Mouse (Mus musculus): ENCODE results near the gene Angptl2. TPM values are rescaled to one million over a fixed set of nuclear protein-coding genes. Genes with fewer than 3 reads are reported as not detected.

Gene Angptl2
- polyA plus RNA-seq (2015; fragmentation: Nextera tagmentation; extraction: Ambion mirVana), result 18.2 and 18.9 TPM in 2 replicates

DNA sequence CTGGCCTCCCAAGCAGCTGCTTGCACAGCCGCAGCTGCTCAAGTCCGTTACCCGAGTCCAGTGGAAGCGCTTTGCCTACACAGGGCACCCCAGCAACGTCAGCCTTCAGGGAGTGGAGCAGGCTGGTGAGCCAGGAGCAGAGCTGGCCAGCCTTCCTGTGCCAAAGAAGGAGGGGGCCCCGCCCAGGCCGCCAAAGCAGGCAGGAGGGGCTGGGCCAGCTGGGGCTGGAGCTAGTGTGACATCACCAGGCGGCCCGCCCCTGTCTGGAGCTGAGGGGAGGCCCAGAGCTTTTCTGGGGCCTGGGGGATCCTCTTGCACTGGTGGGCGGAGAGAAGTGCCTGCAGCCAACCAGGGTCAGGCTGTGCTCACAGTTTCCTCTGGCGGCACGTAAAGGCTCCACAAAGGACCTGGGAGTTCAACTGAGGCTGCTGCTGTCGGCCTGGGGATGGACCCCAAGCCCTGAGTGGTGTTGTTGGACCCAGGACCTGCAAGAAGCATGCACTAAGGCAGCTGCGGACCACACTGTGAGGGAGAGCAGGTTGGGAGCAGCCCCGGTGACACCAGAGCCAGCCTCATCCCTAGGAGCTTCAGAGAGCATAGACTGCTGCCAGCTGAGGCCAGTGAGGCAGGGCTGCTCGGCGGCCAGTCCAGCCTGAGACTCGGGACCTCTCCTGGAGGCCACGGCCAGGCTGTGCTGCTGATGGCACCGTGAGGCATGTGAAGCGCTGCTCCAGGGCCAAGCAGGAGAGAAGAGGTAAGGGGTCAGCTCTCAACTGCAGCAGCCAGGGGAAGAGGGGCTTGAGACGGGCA, at the start of gene Angptl2:
Angptl2 (plus strand) TSS at position 370 of the 810 bp plus-strand sequence.
- Histone ChIP-seq H3K4me3 (peak within 1 kb of the TSS; percentile 39), H3K27ac (replicated peaks) (peak within 1 kb of the TSS; percentile 79), H3K9ac (peak within 1 kb of the TSS; percentile 76), H3K9me3 (no peaks in the 10 kb centered on the region), H3K4me1 (replicated peaks) (peaks cover 57% of the 10 kb centered on the region), H3K4me2 (peak within 1 kb of the TSS; percentile 56), H3K36me3 (no peaks in the 10 kb centered on the region), H3K27me3 (no peaks in the 10 kb centered on the region)
- under 1% methylated on average over 22 of the region's 22 CpGs for WGBS
- ATAC-seq (ENCODE audit: low read depth), result peak; percentile 95

DNA sequence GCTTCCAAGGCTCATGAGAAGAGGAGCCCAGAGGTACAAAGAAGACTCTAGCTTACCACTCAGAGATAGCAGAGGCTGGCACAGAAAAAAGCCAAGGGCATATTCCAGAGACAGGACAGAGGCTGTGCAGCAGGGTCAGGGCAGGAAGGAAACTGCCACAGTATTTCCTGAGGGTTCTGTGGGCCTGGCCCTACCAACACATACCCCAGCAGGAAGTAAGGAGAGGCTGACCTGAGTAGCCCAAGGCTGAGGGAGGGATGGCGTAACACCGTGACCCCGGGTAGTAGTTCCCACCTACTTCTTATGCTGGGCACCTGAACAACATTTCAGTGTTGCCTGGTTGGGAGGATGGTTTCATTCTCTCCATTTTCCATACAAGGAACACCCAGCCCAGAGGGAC, 48.8 kb upstream of the Angptl2 start:
- peaks cover 66% of the 10 kb centered on the region for H3K36me3 ChIP-seq
- no peaks in the 10 kb centered on the region for H3K27me3 ChIP-seq
- no peak overlapping the region for H3K4me3 ChIP-seq
- H3K27ac ChIP-seq (replicated peaks), result no peak overlapping the region
- no peak overlapping the region for H3K9ac ChIP-seq
- no peak for ATAC-seq (ENCODE audit: low read depth)
- no peaks in the 10 kb centered on the region for H3K9me3 ChIP-seq
- peaks cover 30% of the 10 kb centered on the region for H3K4me1 ChIP-seq (replicated peaks)
- WGBS, result 96% methylated on average over 3 of the region's 3 CpGs
- H3K4me2 ChIP-seq, result no peak overlapping the region

DNA sequence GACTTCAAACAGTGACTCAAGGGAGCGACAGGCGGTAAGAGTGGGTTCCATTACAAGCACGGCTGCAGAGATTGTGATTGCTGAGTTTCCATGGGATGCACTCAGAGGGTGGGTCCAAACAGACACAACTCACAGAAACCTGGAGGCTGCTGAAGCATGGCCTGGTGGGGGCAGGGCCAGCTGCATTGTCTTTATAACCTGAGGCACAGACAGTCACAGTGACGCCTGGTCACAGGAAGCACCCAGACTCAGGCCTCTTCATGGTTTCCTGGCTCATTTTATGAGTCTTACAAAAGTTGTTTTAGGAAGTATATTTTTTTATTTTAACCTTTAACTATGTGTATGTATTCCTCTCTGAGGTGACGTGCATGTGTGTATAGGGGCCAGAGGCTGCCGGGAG, 46.4 kb upstream of the Angptl2 start:
- no peak for ATAC-seq (ENCODE audit: low read depth)
- peaks cover 29% of the 10 kb centered on the region for H3K4me1 ChIP-seq (replicated peaks)
- no peak overlapping the region for H3K9ac ChIP-seq
- WGBS, result 71% methylated on average over 6 of the region's 6 CpGs
- H3K27ac ChIP-seq (replicated peaks), result no peak overlapping the region
- no peak overlapping the region for H3K4me2 ChIP-seq
- H3K36me3 ChIP-seq, result peaks cover 75% of the 10 kb centered on the region
- H3K9me3 ChIP-seq, result no peaks in the 10 kb centered on the region
- no peaks in the 10 kb centered on the region for H3K27me3 ChIP-seq
- H3K4me3 ChIP-seq, result no peak overlapping the region

DNA sequence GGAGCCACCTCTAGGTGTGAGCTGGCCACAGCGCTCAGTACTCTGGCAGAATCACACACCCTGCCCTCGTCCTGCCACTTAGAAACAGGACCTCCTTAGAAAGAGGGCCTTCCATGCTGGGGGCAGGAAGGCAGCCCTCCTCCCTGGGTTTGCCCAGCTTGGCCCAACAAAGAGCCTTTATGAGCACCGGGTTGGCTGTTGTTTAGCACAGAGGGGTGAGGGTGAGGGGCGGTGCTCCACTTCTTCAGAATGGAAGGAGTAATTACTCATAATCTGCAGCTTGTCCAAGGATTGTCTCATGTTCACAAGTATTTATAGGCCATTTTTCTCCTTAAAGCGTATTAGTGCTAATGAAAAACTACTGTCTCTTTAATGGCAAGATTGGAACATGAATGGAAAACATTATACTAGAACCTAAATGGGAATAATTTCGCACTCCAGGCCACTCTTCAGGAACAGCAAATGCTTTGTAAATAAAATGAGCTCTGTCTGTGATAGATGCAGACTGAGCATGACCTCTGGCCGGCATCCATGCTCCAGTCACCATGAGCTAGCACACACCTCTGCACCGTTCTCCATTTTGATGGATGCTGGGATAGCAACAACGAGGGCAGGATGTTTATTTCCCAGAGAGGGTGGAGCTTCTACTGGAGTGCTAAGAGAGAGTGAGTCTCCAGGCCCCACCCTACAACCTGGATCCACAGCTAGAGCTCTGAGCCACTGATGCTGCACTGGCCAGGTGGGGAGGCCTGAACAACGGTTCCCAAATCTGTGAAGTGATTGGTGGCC, 44.9 kb upstream of the Angptl2 start:
- Histone ChIP-seq H3K4me1 (replicated peaks) (peaks cover 16% of the 10 kb centered on the region), H3K36me3 (peaks cover 69% of the 10 kb centered on the region), H3K9ac (no peak overlapping the region), H3K9me3 (no peaks in the 10 kb centered on the region), H3K4me3 (no peak overlapping the region), H3K27ac (replicated peaks) (peak overlapping the region; percentile 46), H3K27me3 (no peaks in the 10 kb centered on the region), H3K4me2 (no peak overlapping the region)
- no peak for ATAC-seq (ENCODE audit: low read depth)
- WGBS, result 47% methylated on average over 10 of the region's 10 CpGs

DNA sequence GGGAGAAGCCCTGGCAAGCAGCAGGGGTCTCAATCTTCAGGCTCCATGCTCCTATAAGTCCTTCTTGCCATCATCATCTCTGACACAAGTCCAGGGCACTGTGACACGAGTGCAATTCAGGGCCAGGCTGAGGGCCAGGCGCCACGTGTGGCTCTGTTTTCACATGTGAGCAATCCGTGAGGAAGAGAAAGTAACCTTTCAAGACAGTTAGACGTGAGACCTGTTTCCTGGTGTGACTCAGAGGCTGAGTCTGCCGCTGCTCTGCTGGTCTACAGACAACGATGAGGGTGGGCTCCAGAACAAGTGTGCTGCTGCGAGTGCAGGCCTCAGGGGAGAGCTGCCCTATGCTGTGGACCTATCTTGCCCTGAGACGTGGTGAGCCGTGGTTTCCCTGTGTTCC, 42.7 kb upstream of the Angptl2 start:
- Histone ChIP-seq H3K4me1 (replicated peaks) (peaks cover 27% of the 10 kb centered on the region), H3K9me3 (no peaks in the 10 kb centered on the region), H3K4me2 (no peak overlapping the region), H3K9ac (no peak overlapping the region), H3K27ac (replicated peaks) (no peak overlapping the region), H3K4me3 (no peak overlapping the region), H3K27me3 (no peaks in the 10 kb centered on the region), H3K36me3 (peaks cover 52% of the 10 kb centered on the region)
- no peak for ATAC-seq (ENCODE audit: low read depth)
- WGBS, result 84% methylated on average over 10 of the region's 10 CpGs

DNA sequence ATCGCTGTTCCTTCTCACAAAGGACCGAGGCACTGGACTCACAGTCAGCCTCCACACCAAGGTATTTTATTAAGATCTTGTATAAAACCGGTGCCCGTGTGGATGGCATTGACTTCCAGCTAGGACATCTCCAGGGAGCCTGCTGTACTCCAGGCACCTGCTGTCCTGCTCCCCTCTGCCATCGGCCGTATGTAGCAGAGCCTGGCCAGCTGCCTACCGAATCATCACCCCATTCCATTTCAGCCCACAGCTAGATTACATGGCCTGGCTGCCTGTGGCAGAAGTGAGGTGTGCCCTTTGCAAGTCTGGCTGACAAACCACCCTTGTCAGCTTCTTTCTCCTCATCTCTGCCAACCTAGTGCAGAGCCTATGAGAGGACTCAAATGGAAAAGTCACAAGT, 42.2 kb upstream of the Angptl2 start:
- 84% methylated on average over 7 of the region's 7 CpGs for WGBS

DNA sequence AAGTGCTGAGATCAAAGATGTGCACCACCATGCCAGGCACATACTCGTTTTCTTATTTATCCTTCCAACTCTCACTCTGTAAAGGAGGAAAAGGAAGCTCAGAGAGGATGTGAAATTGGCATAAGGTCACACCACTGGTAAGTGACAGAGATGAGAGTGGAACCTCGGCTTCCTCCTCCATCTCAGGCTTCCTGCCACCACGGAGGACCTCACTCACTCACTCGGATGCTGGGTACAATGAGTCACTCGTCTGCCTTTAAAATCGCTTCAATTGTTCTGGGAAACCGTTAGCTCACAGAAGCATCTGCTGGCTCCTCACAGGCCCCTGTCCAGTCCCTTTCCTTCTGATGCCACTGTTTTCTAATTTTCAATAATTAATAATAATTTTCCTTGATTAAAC, 39.4 kb upstream of the Angptl2 start:
- Histone ChIP-seq H3K4me2 (no peak overlapping the region), H3K27ac (replicated peaks) (0 out of 2 replicates have a peak overlapping the region, but pooled peaks have one; percentile 18), H3K9ac (no peak overlapping the region), H3K9me3 (no peaks in the 10 kb centered on the region), H3K36me3 (peaks cover 23% of the 10 kb centered on the region), H3K4me1 (replicated peaks) (peaks cover 44% of the 10 kb centered on the region), H3K4me3 (no peak overlapping the region), H3K27me3 (no peaks in the 10 kb centered on the region)
- no peak for ATAC-seq (ENCODE audit: low read depth)
- 41% methylated on average over 7 of the region's 7 CpGs for WGBS

More for the DNA sequence above, 42.2 kb upstream of the Angptl2 start:
- peaks cover 47% of the 10 kb centered on the region for H3K36me3 ChIP-seq
- no peak overlapping the region for H3K4me3 ChIP-seq
- H3K4me2 ChIP-seq, result no peak overlapping the region
- H3K9ac ChIP-seq, result no peak overlapping the region
- no peaks in the 10 kb centered on the region for H3K27me3 ChIP-seq
- H3K9me3 ChIP-seq, result no peaks in the 10 kb centered on the region
- H3K4me1 ChIP-seq (replicated peaks), result peaks cover 33% of the 10 kb centered on the region
- ATAC-seq (ENCODE audit: low read depth), result no peak
- no peak overlapping the region for H3K27ac ChIP-seq (replicated peaks)

DNA sequence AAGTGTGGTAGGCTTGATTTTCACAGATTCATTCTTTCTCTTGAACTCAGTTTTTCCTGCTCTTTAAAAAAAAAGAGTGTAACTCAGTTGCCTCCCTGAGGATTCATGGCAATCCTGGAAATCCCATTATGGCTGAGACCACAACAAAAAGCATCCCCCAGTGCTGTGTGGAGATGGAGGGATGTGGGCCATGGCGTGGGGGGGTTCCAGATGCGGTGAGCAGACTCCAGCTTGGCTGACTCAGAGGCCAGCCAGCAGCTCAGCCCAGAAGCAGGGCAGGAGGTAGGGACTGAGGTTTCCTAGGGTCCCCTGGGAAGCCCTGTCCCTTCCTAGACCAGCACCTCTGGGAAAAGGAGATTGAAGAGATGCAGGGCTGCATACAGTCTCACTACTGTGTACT, 38.9 kb upstream of the Angptl2 start:
- H3K27me3 ChIP-seq, result no peaks in the 10 kb centered on the region
- no peak overlapping the region for H3K4me2 ChIP-seq
- no peak for ATAC-seq (ENCODE audit: low read depth)
- H3K9me3 ChIP-seq, result no peaks in the 10 kb centered on the region
- peaks cover 19% of the 10 kb centered on the region for H3K36me3 ChIP-seq
- no peak overlapping the region for H3K4me3 ChIP-seq
- 0 out of 2 replicates have a peak overlapping the region, but pooled peaks have one; percentile 1 for H3K9ac ChIP-seq
- 60% methylated on average over 2 of the region's 2 CpGs for WGBS
- H3K4me1 ChIP-seq (replicated peaks), result peaks cover 42% of the 10 kb centered on the region
- peak overlapping the region; percentile 0; the same call in 1 of the 2 replicates for H3K27ac ChIP-seq (replicated peaks)

DNA sequence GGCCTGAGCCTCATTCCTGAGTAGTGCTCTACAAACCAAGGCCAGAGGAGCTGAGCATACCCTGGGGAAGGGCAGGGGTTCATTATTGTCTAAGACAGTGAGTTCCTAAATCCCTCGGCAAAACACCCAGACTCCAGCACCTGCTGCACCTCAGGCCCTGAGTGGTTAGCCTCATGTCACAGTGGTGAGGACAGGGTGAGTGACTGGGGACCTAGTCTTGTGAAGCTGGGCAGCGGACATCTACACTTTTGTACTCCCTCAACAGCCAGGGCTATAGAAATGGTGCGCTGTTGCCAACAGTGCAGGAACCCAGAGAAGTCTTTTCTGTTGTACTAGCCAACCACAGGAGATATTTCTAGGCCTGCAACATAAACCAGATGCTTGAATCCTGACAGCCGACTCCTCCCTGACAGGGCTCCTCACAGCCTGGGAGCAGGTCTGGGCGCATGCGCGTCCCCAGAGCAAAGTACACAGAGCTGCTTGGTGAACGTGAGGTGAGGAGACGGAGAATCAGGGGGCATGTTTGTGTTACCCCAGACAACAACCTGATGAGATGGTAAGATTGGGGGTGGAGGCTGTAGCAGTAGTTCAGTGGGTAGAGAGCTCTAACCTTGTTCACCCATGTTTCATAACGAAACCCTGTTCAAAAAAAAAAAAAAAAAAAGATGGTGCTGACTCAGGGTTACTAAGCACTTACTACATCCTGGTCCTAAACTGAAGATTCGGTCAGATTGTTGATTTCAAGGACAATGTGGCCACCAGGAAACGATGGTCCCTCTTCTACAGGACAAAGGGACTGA, 38.2 kb upstream of the Angptl2 start:
- no peaks in the 10 kb centered on the region for H3K27me3 ChIP-seq
- peak overlapping the region; percentile 71; the same call in 1 of the 2 replicates for H3K27ac ChIP-seq (replicated peaks)
- WGBS, result 84% methylated on average over 12 of the region's 12 CpGs
- H3K4me1 ChIP-seq (replicated peaks), result peaks cover 42% of the 10 kb centered on the region
- H3K4me2 ChIP-seq, result no peak overlapping the region
- ATAC-seq (ENCODE audit: low read depth), result no peak
- no peaks in the 10 kb centered on the region for H3K9me3 ChIP-seq
- H3K9ac ChIP-seq, result 0 out of 2 replicates have a peak overlapping the region, but pooled peaks have one; percentile 22
- no peak overlapping the region for H3K4me3 ChIP-seq
- H3K36me3 ChIP-seq, result peaks cover 13% of the 10 kb centered on the region

DNA sequence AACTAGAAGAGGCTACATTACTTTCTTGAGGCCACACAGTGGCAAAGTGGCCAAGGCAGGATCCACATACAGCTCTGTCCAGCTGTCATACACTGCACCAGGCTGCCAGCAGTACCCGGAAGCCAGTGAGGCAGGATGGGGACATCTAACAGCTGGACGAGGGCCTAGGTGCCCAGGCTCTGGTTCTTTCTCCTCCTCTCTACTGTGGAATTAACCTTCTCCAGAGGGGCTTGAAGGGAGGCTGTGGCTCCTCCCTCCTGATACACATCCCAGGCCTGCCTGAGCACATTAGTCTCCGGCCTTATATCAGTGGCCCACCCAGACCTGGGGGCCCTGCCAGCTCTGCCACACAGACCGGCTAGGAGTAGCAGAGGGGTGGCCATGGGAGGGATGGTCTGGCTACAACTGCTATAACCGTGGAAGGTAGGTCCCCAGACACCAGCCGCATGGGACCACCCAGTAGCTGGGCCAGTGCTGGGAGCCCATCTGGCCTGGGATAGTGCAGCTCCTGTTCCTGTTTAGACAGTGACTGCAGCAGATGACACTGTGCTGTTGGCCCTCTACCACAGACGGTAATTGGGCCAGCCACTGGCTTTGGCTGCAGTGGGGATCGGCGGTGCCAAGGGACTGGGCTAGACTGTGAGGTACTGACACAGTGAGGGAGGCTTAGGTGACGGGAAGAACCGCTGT, 37.5 kb upstream of the Angptl2 start:
- H3K4me3 ChIP-seq, result no peak overlapping the region
- H3K27me3 ChIP-seq, result no peaks in the 10 kb centered on the region
- peaks cover 5% of the 10 kb centered on the region; the same call in 1 of the 2 replicates for H3K36me3 ChIP-seq
- no peaks in the 10 kb centered on the region for H3K9me3 ChIP-seq
- peaks cover 42% of the 10 kb centered on the region for H3K4me1 ChIP-seq (replicated peaks)
- peak; percentile 48 for ATAC-seq (ENCODE audit: low read depth)
- peak overlapping the region; percentile 22 for H3K9ac ChIP-seq
- WGBS, result 55% methylated on average over 11 of the region's 11 CpGs
- no peak overlapping the region for H3K4me2 ChIP-seq
- peak overlapping the region; percentile 71 for H3K27ac ChIP-seq (replicated peaks)
